Mouse (Mus musculus): ENCODE measurements around the gene Hmg20b.
A peak's percentile ranks its signal among the peaks of the same experiment; 100 is the strongest.

The Hmg20b gene

DNA sequence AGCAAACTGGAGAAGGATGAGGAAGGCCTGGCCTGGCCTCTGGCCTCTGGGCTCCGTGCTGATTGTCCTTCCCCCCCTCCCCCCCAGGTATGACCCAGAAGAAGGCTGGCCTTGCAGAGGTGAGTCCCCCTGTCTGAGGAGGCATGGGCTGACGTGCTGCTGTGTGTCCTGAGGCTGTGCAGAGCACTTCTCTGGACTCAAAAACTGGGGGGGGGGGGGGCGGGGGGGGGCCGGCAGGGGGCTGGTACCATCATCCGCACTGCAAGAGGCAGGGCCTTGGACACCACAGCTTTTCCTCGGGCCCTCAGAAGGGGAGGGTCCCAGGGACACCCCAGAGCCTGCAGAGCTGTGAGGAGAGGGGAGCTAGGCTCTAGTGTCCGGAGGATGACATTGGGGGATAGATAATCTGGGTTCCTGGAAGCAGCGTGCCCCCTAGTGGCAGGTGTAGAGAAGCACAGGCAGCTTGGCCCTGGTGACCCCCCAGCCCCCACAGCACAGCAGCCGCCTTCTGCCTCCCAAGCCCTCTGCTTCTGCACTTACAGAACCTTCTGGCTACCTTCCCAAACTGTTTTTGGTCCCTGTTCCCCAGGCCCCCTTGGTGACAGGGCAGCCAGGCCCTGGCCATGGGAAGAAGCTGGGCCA, 45.6 kb downstream of the Hmg20b start:
- no peak for DNase-seq (ENCODE audit: low read depth)

DNA sequence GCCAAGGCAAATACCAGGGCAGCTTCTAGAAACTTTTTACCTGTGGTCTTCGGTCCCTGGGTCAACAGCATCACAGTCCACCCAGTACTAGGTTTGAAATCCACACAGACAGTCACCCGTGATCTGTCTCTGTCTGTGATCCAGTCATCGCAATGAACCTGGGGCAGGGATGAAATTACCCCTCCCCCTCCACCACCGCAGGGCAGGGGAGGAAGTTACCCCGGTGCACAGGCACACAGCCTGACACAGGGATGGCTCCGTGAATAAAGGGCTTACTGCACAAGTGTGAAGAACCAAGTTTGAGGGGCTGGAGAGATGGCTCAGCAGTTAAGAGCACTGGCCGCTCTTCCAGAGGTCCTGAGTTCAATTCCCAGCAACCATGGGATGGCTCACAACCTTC, 46.5 kb downstream of the Hmg20b start:
- DNase-seq (ENCODE audit: low read depth), result no peak

DNA sequence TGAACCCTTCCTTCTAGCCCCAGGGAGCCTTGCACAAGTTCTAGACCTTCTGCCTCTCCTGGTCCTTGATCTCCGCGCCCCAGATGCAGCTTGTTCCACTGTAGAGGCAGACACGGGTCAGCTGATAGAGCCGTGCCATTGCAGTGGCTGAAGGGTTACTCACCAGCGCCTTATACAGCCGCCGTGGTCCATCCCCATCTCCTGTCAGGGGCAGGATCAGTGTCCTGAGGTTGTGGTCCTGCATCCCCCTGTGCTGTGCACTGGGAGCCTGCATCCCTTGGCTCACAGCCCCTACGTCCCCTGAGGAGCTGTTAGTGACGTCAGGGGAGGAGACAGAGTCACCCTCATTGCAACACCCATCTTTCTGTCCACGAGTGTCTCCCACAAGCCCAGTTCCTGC, 47.0 kb downstream of the Hmg20b start:
- no peak for DNase-seq (ENCODE audit: low read depth)

DNA sequence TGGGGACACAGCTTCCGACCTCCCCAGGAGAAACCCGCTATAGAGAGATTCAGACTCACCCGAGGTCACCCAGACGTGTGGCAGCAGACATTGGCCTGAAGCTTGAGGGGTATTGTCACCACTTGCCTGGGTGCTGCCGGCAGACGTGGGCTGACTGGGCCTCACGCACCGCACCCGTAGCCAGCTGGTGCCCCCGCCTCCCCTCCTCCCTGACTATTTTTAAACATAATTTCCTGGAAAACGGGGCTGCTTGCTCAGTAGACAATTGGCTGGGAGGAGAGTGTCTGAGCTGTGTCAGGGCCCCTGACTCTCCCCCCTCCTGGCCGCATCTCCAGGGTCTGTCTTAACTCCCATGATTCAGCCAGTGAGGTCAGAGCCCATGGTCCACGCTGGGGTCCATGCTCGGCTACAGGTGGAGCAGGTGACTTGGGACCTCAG, 47.5 kb downstream of the Hmg20b start:
- peak; percentile 43 for DNase-seq (ENCODE audit: low read depth)

DNA sequence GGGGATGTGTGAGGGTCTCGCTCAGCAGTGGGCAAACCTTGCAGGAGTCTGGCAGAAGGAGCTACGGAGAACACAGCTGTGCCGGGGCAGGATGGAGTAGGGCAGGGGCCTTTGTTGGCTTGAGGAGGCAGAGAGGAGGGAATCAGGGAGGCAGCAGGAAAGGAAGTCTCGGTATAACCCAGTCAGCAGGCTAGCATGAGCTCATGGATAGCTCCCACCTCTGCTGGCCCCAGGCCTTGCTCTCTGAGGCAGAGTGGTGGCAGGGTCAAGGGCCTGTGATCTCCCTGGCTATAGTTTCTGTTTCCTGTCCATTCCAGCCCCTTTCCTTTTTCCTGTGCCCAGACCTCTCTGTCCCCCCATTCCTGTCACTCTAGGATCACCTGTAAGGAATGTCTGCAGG, 48.0 kb downstream of the Hmg20b start:
- DNase-seq (ENCODE audit: low read depth), result no peak

DNA sequence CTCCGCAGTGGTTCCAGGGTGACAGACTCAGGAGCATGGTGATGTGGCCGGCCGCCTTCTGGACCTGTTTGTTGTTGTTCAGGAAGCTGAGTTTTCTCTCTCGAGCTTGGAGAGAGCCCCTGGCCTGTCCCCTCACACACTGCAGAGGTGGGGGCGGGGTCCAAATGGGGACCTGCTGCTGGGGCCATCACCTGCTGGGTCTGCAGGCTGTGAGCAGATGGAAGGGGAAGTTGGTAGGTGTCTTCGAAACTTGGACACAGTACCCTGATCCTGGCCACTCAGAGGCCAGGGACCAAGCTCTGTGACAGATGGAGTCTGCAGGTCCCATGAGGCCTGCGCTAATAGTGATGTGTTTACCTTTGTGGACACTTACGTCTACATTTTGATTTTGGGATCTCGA, 49.0 kb downstream of the Hmg20b start:
- no peak for DNase-seq (ENCODE audit: low read depth)

DNA sequence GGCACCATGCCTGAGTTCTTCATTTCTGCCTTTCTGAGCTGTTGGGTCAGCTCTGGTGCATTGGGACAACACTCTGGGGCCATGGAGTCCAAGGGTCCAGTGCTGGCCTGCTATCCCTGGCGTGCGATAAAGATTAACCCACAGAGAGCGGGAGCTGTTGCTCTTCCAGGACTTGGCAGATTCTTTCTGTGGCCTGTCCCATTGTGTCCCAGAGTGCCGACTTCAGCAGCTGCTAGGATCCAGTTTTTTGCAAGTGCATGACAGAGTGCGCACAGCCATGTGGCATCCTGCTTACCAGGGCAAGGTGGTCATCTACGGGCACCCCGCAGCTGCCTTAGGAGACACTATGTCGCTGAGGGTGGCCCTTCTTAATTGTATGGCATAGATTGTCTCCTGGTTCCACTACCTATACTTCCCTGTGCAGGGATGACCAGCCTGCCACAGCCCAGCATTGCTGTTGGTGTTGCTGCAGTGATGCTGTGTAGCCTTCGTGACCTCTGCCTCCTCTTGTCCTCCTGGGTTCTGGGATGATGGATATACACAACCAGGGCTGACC, 49.9 kb downstream of the Hmg20b start:
- DNase-seq (ENCODE audit: low read depth), result no peak

DNA sequence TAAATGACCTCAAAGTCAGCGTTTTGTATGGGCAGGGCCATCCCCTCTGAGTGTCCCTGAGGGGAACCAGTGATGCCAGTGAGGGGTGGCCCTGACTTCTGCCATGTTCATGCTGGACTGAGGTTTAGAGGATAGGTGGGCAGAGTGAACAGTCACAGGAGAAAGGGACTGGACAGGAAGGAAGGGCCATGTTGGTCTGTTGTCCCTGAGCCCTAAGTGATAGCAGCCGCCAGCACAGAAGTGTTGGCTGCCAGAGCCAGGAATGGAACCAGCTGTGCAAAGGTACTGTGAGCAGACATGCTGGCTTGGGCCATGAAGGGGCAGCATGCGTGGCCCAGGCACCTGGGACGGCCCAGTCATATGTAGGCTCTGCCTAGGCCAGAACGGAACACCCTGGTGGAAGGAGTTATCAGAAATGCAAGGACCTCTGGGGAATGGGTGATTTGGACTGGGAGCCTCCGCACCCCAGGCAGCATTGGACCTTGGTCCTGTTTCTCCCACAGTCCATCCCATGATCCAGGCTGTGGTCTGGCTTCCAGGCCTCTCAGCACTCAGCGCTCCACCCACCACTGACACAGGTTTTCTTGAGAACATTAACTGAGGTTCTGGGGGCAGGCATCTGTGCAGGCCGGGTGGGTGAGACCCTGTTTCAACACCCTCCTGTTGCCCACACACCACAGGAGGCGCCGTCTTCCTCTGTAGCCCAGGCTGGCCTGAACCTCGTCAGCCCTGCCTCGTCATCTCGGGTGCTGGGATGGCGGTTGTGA, 50.5 kb downstream of the Hmg20b start:
- DNase-seq (ENCODE audit: low read depth), result no peak

DNA sequence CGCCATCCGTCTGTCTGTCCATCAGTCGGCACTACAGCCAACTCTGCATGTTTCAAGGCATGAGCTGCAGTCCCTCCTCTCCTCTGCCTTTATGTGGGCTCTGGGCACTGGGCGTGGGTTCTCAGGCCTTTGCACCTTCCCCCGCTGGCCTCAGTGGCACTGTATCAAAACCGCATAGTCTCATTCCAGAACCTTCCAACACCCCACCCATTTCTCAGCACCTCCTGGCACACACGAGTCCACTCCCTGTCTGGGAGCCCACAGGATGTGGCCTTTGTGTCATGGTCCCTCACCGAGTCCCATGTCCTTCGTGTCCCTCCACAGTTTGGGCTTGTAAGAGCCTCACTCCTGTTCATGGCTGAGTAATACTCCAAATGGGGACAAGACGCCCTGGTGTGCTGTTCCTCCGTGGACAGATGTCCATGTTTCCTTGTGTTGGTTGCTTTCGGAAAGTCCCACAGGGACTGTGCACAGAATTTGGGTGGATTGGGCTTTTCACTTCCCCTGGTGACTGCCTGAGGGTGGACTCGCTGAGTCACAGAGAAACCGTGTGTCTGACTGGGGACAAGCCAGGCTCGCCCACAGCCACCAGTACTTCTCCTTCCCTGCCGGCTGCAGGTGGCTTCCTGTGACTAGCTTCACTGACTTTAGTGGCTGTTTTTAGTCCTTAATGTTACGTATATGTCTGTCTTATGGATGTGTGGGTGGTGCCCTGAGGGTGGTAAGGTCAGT, 51.7 kb downstream of the Hmg20b start:
- DNase-seq (ENCODE audit: low read depth), result no peak

DNA sequence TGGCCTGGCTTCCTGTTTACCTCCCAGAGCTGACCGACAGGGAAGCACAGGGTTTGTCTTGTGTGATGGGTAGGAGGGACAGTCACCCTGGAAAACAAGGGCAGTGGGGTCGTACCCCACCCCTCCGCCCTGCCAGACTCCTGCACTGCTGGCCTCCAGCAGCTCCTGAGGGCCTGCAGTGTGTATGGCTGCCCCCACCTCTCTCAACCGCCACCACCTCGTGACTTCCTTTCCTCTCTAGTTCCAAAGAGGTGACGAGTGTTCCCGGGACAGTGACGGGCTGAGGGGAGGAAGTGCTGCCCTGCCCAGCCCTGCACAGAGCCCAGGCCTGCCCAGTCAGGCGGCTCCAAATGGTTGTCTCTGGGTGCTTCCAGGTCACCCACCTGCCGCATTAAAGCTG, 52.4 kb downstream of the Hmg20b start:
- DNase-seq (ENCODE audit: low read depth), result no peak

DNA sequence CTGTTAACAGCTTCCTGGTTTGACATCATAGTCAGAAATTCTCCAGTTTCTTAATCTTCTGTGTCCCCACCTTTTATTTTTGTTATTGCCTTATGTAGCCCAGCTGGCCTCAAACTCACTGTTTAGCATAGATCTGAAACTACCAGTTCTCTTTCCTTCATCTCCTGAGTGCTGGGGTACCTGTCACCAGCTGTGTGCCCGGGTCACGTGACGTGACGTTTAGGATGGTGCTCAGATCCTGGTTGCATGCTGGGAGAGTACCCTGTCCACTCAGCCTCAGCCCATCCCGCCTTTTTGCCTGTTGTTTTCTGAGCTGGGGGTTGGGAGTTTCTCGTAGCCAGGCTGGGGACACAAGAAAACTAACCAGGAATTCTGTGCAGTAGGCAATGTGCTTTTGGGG, 53.0 kb downstream of the Hmg20b start:
- no peak for DNase-seq (ENCODE audit: low read depth)

All from c-Kit-positive CD71-positive TER-119-negative erythroid progenitor cells, embryonic 14.5 days (primary cell).